Mouse (Mus musculus) brown adipose tissue, adult 24 weeks (tissue): ENCODE data around the gene Pls1. TPM values are rescaled to one million over a fixed set of nuclear protein-coding genes. Genes with fewer than 3 reads are reported as not detected.

ENCODE experiments used
- H3K27ac ChIP-seq: fragments of 200-500 bp; replicated peaks from 2 replicates; pipeline ENCODE4 v1.5.1; 2012; ENCODE audit warnings: low read depth, mild to moderate bottlenecking, low read length
- H3K4me1 ChIP-seq: fragments of 200-500 bp; 2 replicates; pipeline ENCODE4 v1.6.1; 2012; ENCODE audit warnings: low read length, mixed read lengths; ENCODE audit not compliant: control insufficient read depth, insufficient read depth, insufficient read length
- H3K4me3 ChIP-seq: fragments of 200-500 bp; 2 replicates; pipeline ENCODE4 v1.5.1; 2012; ENCODE audit warnings: low read depth, mild to moderate bottlenecking, low read length, moderate library complexity; ENCODE audit not compliant: insufficient read depth
- polyA plus RNA-seq: library from polyadenylated mRNA; stranded (reverse); fragments of >200 nt; gene quantifications from 2 replicates; pipeline ENCODE4 v1.2.4, GENCODE M21; 2012; ENCODE audit not compliant: missing spikeins, insufficient read depth, insufficient read length

Gene Pls1
- not detected in 2 replicates for polyA plus RNA-seq

DNA sequence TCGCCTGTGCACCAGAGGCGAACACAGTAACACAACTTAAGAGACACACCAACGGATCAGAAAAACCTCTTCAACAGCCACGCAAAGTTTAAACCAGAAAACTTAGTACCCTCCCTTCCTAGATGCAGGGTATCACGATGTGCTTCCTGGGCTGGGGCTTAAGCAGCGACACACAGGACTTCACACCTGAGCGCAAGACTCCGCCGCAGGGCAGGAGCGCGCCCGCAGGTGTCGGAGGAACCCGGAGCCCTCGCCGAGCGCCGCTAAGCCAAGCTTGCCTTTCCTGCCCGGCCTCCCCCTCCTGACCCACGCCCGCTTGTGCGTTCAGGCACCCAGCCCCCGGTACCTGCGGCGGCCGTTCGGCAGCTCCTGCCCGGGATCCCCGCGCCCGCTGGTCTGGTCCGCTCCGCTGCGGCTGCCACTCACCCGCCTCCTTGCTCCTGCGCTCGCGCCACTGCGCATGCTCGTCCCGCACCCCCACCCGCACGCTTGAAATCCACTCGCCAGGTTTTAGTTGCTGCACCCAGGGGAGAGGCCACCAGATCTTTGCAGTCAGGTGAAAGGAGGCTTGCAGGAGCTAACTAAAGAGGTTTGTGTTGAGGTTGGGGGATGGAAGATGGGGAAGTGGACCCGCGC, at the start of gene Pls1:
Gene Pls1, minus strand, starts transcription at position 487 of the 636 bp plus-strand sequence.
- H3K4me3 ChIP-seq = peak within 1 kb of the TSS; percentile 50
- no peak within 1 kb of the TSS for H3K27ac ChIP-seq
- no peaks in the 10 kb centered on the region for H3K4me1 ChIP-seq

DNA sequence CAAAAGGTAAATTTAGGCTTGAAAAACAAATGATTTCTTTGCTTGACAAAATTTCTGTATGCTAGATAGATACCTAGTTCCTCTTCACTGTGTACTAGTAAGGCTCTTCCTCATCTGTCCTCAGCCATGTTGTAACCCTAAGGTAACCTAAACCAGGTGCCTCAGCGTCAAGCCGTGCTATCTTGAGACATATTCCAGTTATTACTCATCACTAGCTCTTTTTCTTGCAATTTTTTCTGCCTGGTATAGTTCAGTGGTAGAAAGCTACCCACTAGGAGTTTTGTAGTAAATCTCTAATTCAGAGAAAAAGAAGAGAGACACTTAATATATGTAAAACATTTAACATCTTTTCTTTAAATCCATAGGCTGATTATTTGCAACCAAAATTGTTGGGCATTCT, 37.6 kb upstream of the Pls1 start:
- no peak overlapping the region for H3K4me3 ChIP-seq
- H3K4me1 ChIP-seq = no peaks in the 10 kb centered on the region
- no peak overlapping the region for H3K27ac ChIP-seq

DNA sequence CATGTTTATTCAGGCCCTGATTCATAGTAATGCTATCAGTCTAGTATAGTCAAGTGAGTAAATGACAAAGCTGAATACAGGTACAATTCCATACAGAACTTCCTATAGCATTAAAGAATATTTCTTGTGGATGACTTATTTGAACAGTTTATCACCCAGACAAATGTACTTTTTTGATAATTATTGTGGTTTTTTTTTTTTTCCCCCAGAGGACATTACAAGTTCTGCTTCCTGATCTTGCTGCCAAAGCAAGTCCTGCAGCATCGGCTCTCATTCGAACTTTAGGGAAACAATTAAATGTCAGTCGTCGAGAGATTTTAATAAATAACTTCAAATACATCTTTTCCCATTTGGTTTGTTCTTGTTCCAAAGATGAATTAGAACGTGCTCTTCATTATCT, 33.1 kb upstream of the Pls1 start:
- Histone ChIP-seq H3K27ac (no peak overlapping the region), H3K4me3 (no peak overlapping the region), H3K4me1 (no peaks in the 10 kb centered on the region)

DNA sequence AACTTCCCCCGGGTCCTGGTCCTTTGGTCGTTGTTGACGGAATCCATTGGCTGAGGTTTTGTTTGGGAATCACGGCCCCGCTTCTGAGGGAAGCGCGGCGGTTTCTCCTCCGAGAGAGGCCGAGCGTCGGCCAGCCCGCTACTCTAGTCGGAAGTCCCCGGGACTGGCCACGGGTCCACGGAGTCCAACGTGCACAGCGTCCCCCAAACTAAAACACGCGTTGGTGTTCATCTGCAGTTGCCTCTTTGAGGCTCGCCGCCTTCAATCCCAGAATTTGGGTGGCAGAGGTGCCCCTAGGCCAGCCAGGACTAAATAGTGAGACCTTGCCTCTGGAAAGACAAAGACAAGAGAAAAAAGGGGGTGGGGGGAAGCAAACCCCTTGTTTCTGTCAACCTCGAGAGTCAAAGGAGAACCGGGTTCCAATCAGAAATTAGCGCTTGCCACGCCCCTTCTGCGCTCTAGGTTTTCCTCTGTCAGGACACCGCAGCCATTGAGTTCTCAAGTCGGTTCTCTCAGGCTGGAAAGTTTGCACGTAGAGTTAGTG, 13.0 kb upstream of the Pls1 start:
- H3K27ac ChIP-seq = no peak overlapping the region
- no peaks in the 10 kb centered on the region for H3K4me1 ChIP-seq
- H3K4me3 ChIP-seq = peak overlapping the region; percentile 92

DNA sequence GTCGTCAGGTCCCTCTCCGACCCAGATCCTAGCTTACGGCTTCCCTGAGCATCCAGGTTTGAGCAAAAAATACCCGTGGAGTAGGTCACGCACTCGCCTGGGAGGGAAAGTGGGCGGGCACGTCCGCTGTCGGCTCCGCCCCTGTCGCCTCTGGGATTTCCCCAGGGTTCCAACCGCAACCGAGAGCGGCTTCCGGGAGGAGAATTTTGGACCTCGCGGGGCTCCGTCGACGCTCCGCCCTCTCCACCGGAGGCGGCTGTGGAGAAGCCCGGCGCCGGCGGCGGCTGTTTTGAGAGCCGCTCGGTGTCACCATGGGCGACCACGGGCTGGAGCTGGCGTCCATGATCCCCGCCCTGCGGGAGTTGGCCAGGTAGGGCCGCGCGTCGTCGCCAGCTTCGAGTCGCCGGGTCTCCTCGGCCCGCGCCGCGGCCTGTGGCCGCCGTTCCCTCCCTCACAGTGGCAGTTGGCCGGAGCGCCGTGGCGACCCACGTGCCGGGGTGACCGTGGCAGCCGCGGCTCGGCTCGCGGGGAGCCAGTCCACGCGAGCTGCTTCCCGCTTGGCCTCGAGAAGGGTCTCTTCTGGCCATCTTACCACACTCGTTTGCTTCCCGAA, 12.4 kb upstream of the Pls1 start, which contains the start of gene Atr:
Gene Atr, plus strand, starts transcription at position 184 of the 613 bp plus-strand sequence.
- H3K4me1 ChIP-seq = no peaks in the 10 kb centered on the region
- H3K4me3 ChIP-seq = peak within 1 kb of the TSS; percentile 92
- no peak within 1 kb of the TSS for H3K27ac ChIP-seq

DNA sequence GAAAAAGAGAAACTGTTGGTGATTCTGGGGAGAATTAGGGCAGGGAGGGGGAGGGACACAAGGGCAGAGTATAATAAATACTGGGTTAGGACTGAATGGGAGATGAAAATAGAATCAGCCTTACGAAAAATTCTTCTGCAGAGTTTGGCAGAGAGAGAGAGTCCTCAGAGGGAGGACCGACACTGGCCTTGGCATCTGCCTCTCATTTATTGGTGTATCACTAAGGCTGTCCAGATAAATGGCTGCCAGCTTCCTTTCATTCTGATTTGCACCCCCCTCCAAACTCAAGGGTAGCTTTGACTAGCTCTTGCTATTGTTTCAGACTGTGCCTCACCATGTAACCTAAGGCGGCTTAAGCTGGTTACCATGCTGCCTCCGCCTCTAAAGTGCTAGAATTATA, 10.9 kb upstream of the Pls1 start:
- no peaks in the 10 kb centered on the region for H3K4me1 ChIP-seq
- H3K4me3 ChIP-seq = no peak overlapping the region
- no peak overlapping the region for H3K27ac ChIP-seq

DNA sequence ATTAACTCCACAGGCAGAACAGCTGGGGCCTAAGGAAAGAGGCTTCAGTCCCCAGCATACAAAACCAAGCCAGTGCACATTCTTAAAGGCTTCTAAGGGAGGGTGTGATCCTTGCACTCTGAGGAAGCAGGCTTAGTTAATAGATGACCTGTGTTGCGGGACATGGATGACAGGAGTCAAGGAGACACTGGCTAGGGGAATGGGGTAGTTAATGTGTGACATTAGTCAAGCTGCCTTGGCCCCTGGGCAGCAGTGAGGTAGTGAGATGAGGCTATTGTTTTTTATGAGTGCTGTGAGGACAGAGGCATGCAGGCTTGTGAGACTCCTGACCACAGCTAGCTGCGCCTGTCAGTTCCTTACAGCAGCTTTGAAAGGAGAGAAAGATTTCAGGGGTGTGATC, 9.8 kb upstream of the Pls1 start:
- no peak overlapping the region for H3K27ac ChIP-seq
- H3K4me3 ChIP-seq = no peak overlapping the region
- no peaks in the 10 kb centered on the region for H3K4me1 ChIP-seq

DNA sequence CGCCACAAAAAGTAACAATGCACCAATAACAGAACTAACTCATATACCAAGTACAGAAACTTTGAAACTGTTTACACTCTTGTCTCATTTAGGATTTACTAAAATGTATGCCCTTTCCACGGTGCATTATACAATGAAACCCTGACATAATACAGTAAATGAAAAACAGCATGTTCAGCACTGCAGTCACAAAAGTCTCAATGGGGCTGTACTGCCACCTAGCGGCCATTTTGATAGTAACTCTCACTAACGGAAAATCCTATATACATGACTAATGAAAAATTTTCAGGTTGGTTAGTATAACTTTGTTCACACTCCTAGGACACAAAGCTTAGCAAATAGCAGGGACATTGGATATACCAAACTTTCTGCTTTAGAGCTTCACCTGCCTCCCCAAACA, 7.8 kb upstream of the Pls1 start:
- H3K27ac ChIP-seq = no peak overlapping the region
- no peak overlapping the region for H3K4me3 ChIP-seq
- no peaks in the 10 kb centered on the region for H3K4me1 ChIP-seq

DNA sequence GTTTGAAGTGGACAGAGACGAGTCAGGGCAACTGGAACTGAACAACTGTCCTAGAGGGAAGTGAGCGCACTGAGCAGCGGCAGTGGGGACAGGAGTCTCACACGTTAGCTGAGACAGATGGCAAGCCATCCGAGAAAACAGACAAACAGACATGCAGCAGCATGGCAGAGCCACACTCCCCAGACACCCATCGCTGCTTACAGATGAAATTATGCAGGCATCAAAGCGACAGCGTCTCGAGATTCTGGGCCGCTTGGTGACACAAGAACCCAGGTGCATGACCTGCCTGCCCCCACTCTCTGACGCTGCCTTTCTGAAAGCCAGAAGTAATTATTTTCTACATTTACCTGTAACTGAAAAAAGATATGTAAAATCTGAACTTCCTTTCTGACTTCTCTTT, 6.6 kb upstream of the Pls1 start:
- no peak overlapping the region for H3K4me3 ChIP-seq

DNA sequence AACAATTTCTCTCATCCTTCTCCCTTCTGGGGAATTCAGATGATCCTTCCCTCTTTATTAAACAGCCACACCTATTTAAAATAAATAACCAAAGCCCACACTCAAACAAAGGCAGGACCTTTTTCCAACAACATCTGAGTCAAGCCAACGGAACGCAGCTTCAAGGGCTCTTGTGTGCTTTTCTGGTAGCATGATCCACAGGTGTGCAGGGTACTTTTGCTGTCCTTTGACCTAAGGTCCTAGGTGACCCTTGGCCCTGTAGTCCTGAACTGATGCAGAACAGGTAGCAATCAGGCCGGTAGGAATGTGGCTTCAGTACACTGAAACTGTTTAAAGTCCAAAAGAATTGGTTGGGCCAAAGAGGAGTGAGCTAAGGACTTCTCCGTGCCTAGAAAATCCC, 600 bp upstream of the Pls1 start:
- Histone ChIP-seq H3K4me1 (no peaks in the 10 kb centered on the region), H3K27ac (no peak overlapping the region), H3K4me3 (no peak overlapping the region)

More for the DNA sequence above, 6.6 kb upstream of the Pls1 start:
- H3K4me1 ChIP-seq = no peaks in the 10 kb centered on the region
- no peak overlapping the region for H3K27ac ChIP-seq

DNA sequence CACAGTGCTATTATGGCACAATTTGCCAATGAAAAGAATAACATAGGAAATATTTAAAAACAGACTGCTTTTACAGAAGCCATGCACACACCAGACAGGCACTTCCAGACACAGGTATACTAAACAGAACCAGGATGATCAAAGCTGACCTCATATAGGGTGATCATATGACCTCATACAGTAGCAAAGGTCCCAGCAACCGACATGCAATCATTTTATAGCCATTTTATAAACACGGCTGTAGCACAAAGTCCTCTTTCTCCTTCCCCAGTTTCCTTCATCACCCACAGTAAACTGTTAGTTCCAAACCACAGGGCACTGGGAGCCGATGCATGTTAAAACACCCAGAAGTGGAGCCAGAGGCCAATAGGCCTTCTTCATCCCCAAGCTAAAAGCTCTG, 5.7 kb downstream of the Pls1 start:
- no peaks in the 10 kb centered on the region for H3K4me1 ChIP-seq
- no peak overlapping the region for H3K4me3 ChIP-seq
- H3K27ac ChIP-seq = no peak overlapping the region

DNA sequence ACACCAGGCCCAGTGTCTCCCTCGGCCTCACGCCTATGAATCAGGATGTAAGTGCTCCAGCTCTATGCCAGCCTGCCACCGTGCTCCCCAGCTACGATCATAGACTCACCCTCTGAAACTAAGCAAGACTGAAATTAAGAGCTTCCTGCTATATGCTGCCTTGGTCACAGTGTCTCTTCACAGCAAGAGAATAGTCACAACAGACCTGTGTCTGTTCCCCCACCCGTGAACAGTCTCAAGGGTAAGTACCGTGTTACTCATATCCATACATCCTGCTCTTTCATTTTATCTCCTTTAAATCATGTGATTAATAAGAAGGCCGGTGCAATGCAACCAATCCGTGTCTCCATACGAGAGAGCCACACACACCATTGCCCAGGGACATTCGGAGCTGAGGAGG, 9.4 kb downstream of the Pls1 start:
- Histone ChIP-seq H3K27ac (no peak overlapping the region), H3K4me3 (no peak overlapping the region), H3K4me1 (no peaks in the 10 kb centered on the region)

DNA sequence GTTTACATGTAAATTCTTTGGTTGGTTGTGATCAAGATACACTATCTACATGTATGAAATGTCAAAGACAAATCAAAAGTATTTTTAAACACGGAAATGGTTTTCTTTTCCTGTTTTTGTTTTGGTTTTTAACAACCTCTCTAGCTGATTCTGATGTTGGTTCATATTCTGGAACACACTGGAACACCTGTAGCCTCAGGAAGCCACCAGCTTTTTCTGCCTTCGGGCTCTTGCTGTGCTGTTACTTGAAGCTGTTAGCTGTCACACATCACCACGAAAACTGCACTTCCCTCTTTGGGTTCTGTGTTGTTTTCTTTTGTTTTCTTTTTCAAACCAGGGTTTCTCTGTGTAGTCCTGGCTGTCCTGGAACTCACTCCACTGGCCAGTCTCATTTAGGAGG, 10.3 kb downstream of the Pls1 start:
- Histone ChIP-seq H3K4me1 (no peaks in the 10 kb centered on the region), H3K27ac (no peak overlapping the region), H3K4me3 (no peak overlapping the region)

DNA sequence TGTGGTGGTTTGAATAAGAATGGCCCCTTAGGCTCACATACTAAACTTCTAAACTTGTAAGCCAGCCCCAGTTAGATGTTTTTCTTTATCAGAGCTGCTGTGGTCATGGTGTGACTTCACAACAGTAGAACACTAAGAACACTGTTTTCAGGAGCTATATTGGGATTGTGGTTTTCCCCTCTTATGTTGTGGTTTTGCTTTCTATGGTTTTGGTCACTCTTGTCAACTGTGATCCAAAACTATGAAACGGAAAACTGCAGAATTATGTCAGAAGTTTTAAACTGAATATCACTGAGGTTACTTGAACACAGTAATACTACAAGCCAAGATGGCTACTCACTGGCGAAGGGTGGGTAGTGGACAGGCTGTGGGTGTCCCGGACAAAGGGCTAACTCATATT, 12.4 kb downstream of the Pls1 start:
- Histone ChIP-seq H3K4me3 (no peak overlapping the region), H3K4me1 (no peaks in the 10 kb centered on the region), H3K27ac (no peak overlapping the region)

DNA sequence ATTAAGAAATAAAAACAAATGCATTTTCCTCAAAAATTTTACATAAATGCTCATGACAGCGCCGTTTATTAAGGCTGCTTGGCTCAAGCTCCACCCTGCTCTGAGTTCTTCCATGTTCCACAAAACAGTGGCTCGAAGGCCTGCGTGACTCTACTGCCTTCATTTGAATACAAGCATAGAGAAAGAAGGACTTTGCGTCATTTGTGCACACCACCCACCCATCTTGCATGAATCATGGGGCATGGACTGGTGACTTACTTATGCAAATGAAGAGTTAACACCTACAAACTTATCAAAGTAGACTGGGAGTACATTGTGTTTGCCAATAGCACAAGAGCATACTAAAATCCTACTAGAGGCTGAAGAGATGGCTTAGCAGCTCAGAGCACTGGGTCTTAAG, 17.5 kb downstream of the Pls1 start:
- Histone ChIP-seq H3K4me1 (no peaks in the 10 kb centered on the region), H3K27ac (no peak overlapping the region), H3K4me3 (no peak overlapping the region)

DNA sequence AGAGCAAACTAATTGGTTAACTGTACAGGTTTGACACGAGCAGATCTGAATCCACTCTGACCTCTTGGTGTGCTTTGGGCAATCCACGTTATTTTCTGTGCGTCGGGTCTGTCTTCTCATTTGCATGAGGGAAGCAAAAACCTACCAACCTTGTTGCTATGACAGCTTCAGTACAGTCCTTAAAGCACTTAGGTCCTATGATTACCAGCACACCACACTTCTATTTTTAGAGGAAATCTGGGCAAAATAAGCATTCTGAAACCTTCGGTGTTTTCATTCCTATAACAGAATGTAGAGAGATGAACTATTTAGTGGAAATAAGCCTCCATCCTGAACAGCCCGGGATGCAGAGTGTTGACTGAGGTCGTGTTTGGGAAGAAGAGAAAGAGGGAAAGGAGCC, 22.6 kb downstream of the Pls1 start:
- Histone ChIP-seq H3K27ac (no peak overlapping the region), H3K4me1 (no peaks in the 10 kb centered on the region), H3K4me3 (no peak overlapping the region)
